ENCODE assay signal across 10 mouse cellular contexts in genomic region chr14:57057204-57057562, GRCm38 (mm10). TPM values are rescaled to one million over a fixed set of nuclear protein-coding genes. Genes with fewer than 3 reads are reported as not detected.
DNase-seq lines count a peak whose midpoint lies in the region; ATAC-seq and TF ChIP-seq lines count a peak whose summit lies in the region.
"Had no signal": no experiment of that assay in that cellular context is flagged by ENCODE, and none has a peak within 500 bp of the region (broad histone marks: within the 10 kb centered on the region; RNA-seq: fewer than 3 reads in every experiment).

No protein-coding gene starts in this region.

- peak overlapping the region; percentile 78 for H3K9ac ChIP-seq in heart, embryonic 16.5 days (ENCODE audit: low read length)
- no peak overlapping the region for H3K9ac ChIP-seq in embryonic facial prominence, embryonic 11.5 days (replicated peaks; ENCODE audit: low read length)
- H3K9ac ChIP-seq in intestine, embryonic 14.5 days (ENCODE audit: low read length): no peak overlapping the region

- ATAC-seq in heart, embryonic 16.5 days (replicated peaks; ENCODE audit: extremely low read depth, insufficient read depth, low FRiP score): no peak; the same call in 1 of the 2 replicates
- ATAC-seq in embryonic facial prominence, embryonic 11.5 days (replicated peaks; ENCODE audit: insufficient number of reproducible peaks, low FRiP score, low TSS enrichment, low read depth): no peak
- no peak for ATAC-seq in intestine, embryonic 14.5 days (replicated peaks; ENCODE audit: low FRiP score, low TSS enrichment, low read depth)
- ATAC-seq in CD4-positive, CD25-positive, alpha-beta regulatory T cell, adult 4 months: no peak

- no peaks in the 10 kb centered on the region for H3K36me3 ChIP-seq in heart, embryonic 16.5 days (ENCODE audit: control insufficient read depth, insufficient read depth)
- no peaks in the 10 kb centered on the region for H3K36me3 ChIP-seq in embryonic facial prominence, embryonic 11.5 days (replicated peaks; ENCODE audit: control insufficient read depth, insufficient read depth, low read depth, low read length)
- no peaks in the 10 kb centered on the region for H3K36me3 ChIP-seq in intestine, embryonic 14.5 days (ENCODE audit: control insufficient read depth, insufficient read depth, low read length)
- H3K36me3 ChIP-seq in myocyte (ENCODE audit: control insufficient read depth, insufficient read depth): no peaks in the 10 kb centered on the region

- intact Hi-C loops in heart, postnatal 36 days (cut with DNase I): no loop called here

- no peak for TF ChIP-seq POLR2A in myocyte (IDR thresholded peaks at IDR 0.05; ENCODE audit: insufficient read length, low read depth)

- peaks cover 22% of the 10 kb centered on the region for H3K27me3 ChIP-seq in heart, embryonic 16.5 days (ENCODE audit: control insufficient read depth, insufficient read depth, low read length)
- H3K27me3 ChIP-seq in embryonic facial prominence, embryonic 11.5 days (ENCODE audit: control insufficient read depth, insufficient read depth, low read length): peaks cover 24% of the 10 kb centered on the region
- H3K27me3 ChIP-seq in intestine, embryonic 14.5 days (replicated peaks; ENCODE audit: control insufficient read depth, insufficient read depth, low read length): peaks cover 56% of the 10 kb centered on the region
- peaks cover 25% of the 10 kb centered on the region for H3K27me3 ChIP-seq in myocyte (ENCODE audit: control insufficient read depth, insufficient read depth, insufficient read length)
- H3K27me3 ChIP-seq: CH12.LX had no signal

- H3K27ac ChIP-seq in heart, embryonic 16.5 days (ENCODE audit: low read length): peak overlapping the region; percentile 75
- H3K27ac ChIP-seq in embryonic facial prominence, embryonic 11.5 days (replicated peaks; ENCODE audit: low read depth, low read length): no peak overlapping the region
- H3K27ac ChIP-seq in intestine, embryonic 14.5 days (ENCODE audit: low read depth): no peak overlapping the region

- 5% methylated on average over 19 of the region's 19 CpGs for WGBS in heart, embryonic 16.5 days
- 4% methylated on average over 19 of the region's 19 CpGs for WGBS in embryonic facial prominence, embryonic 11.5 days
- 2% methylated on average over 19 of the region's 19 CpGs for WGBS in intestine, embryonic 14.5 days

- no peak overlapping the region for H3ac ChIP-seq in myocyte (ENCODE audit: control insufficient read depth, insufficient read length)

- H3K4me1 ChIP-seq in heart, embryonic 16.5 days (ENCODE audit: control insufficient read depth, insufficient read depth, low read length): peaks cover 6% of the 10 kb centered on the region
- H3K4me1 ChIP-seq in embryonic facial prominence, embryonic 11.5 days (ENCODE audit: control insufficient read depth, insufficient read depth, low read length): no peaks in the 10 kb centered on the region; the same call in 1 of the 2 replicates
- H3K4me1 ChIP-seq in intestine, embryonic 14.5 days (replicated peaks; ENCODE audit: control insufficient read depth, insufficient read depth, low read length): no peaks in the 10 kb centered on the region

- no peaks in the 10 kb centered on the region for H3K79me2 ChIP-seq in myocyte (ENCODE audit: control insufficient read depth, insufficient read depth)

- H3K4me2 ChIP-seq in heart, embryonic 16.5 days (ENCODE audit: low read depth, low read length): peak overlapping the region; percentile 65
- H3K4me2 ChIP-seq in embryonic facial prominence, embryonic 11.5 days (ENCODE audit: low read depth, low read length): peak overlapping the region; percentile 91
- peak overlapping the region; percentile 92 for H3K4me2 ChIP-seq in intestine, embryonic 14.5 days (ENCODE audit: low read length)
- peak overlapping the region; percentile 56 for H3K4me2 ChIP-seq in myocyte (ENCODE audit: low read depth)

- H3K4me3 ChIP-seq in heart, embryonic 16.5 days (ENCODE audit: low read length): peak overlapping the region; percentile 61
- H3K4me3 ChIP-seq in embryonic facial prominence, embryonic 11.5 days (ENCODE audit: low read depth, low read length): peak overlapping the region; percentile 48
- peak overlapping the region; percentile 47 for H3K4me3 ChIP-seq in intestine, embryonic 14.5 days (ENCODE audit: low read depth, low read length)
- no peak overlapping the region for H3K4me3 ChIP-seq in myocyte

- no peaks in the 10 kb centered on the region for H3K9me3 ChIP-seq in heart, embryonic 16.5 days (replicated peaks; ENCODE audit: control insufficient read depth, low read length)
- no peaks in the 10 kb centered on the region for H3K9me3 ChIP-seq in embryonic facial prominence, embryonic 11.5 days (replicated peaks; ENCODE audit: control insufficient read depth, low read length)
- H3K9me3 ChIP-seq in intestine, embryonic 14.5 days (ENCODE audit: control insufficient read depth, low read length): no peaks in the 10 kb centered on the region

- no peak for DNase-seq in heart, postnatal 36 days
- no peak for DNase-seq in embryonic facial prominence, embryonic 11.5 days (ENCODE audit: low spot score)
- DNase-seq in intestine, embryonic 14.5 days (ENCODE audit: low spot score): peak; percentile 58
- DNase-seq in adrenal gland, postnatal 14 days: no peak
- no peak for DNase-seq in urinary bladder, postnatal 25 days (ENCODE audit: low spot score)
- DNase-seq: kidney, adult 8-10 months had no signal

TF ChIP-seq in myocyte, 11 proteins besides CTCF, POLR2A, EP300 and RAD21:
- TF ChIP-seq TCF3 (IDR thresholded peaks at IDR 0.05; ENCODE audit: insufficient read length, low read depth) (no peak), USF1 (IDR thresholded peaks at IDR 0.05; ENCODE audit: low read depth) (no peak), E2F4 (IDR thresholded peaks at IDR 0.05; ENCODE audit: insufficient read depth) (no peak)
TF ChIP-seq in myocyte: peak in this region for 0.

RNA-seq across cellular contexts. Expression of gene Gja3, which starts 0.7 kb away (rescaled TPM):
- polyA plus RNA-seq in heart, embryonic 16.5 days (2015; fragmentation: Nextera tagmentation; extraction: Ambion mirVana): 56.9 and 57.0 TPM in 2 replicates
- total RNA-seq in heart, postnatal 36 days (2021): 10 to 100 TPM; 14.8 to 18.4 TPM
- polyA plus RNA-seq in embryonic facial prominence, embryonic 11.5 days (2014; fragmentation: Nextera tagmentation; extraction: Ambion mirVana): 0.34 and 3.1 TPM in 2 replicates
- polyA plus RNA-seq in intestine, embryonic 14.5 days (2014; fragmentation: Nextera tagmentation; extraction: Ambion mirVana): 0.16 and 0.23 TPM in 2 replicates
- polyA plus RNA-seq in myocyte (2012; fragmentation: generic; extraction: Trizol): 1.1 TPM
- total RNA-seq in adrenal gland, postnatal 14 days (2021): not detected in 2 replicates
- polyA plus RNA-seq in CD4-positive, CD25-positive, alpha-beta regulatory T cell, adult 4 months (2017; shearing (Covaris generic)): not detected
- total RNA-seq: CH12.LX had no signal

RNA-seq across cellular contexts. Expression of gene Gjb2, which starts 47.3 kb away (rescaled TPM):
- 0.28 and 0.31 TPM in 2 replicates for polyA plus RNA-seq in heart, embryonic 16.5 days (2015; fragmentation: Nextera tagmentation; extraction: Ambion mirVana)
- not detected for total RNA-seq in heart, postnatal 36 days (2021)
- 25.0 and 28.7 TPM in 2 replicates for polyA plus RNA-seq in embryonic facial prominence, embryonic 11.5 days (2014; fragmentation: Nextera tagmentation; extraction: Ambion mirVana)
- 2.2 and 3.7 TPM in 2 replicates for polyA plus RNA-seq in intestine, embryonic 14.5 days (2014; fragmentation: Nextera tagmentation; extraction: Ambion mirVana)
- polyA plus RNA-seq in myocyte (2012; fragmentation: generic; extraction: Trizol): not detected
- total RNA-seq in adrenal gland, postnatal 14 days (2021): 3.2 and 18.4 TPM in 2 replicates
- 1 to 10 TPM; 5.2 to 6.0 TPM for polyA plus RNA-seq in CD4-positive, CD25-positive, alpha-beta regulatory T cell, adult 4 months (2017; shearing (Covaris generic))
- total RNA-seq: CH12.LX had no signal

RNA-seq across cellular contexts. Expression of gene Gm4491, which starts 58.5 kb away (rescaled TPM):
- not detected in 2 replicates for polyA plus RNA-seq in heart, embryonic 16.5 days (2015; fragmentation: Nextera tagmentation; extraction: Ambion mirVana)
- not detected for total RNA-seq in heart, postnatal 36 days (2021)
- polyA plus RNA-seq in embryonic facial prominence, embryonic 11.5 days (2014; fragmentation: Nextera tagmentation; extraction: Ambion mirVana): not detected in 2 replicates
- polyA plus RNA-seq in intestine, embryonic 14.5 days (2014; fragmentation: Nextera tagmentation; extraction: Ambion mirVana): not detected in 2 replicates
- not detected for polyA plus RNA-seq in myocyte (2012; fragmentation: generic; extraction: Trizol)
- total RNA-seq in adrenal gland, postnatal 14 days (2021): not detected in 2 replicates
- under 1 TPM in 1 of 2 experiments, not detected in 1; 0.28 TPM for polyA plus RNA-seq in CD4-positive, CD25-positive, alpha-beta regulatory T cell, adult 4 months (2017; shearing (Covaris generic))
- total RNA-seq: CH12.LX had no signal

Comparison
In these comparisons a context has a peak if more than half of its experiments do, and no peak if none do; other contexts are left out.
1. RNA of gene Gja3, which starts 0.7 kb away (polyA plus RNA-seq): 56.9 to 57.0 TPM in heart, embryonic 16.5 days; 1.1 TPM in myocyte (single experiment), 0.34 to 3.1 TPM in embryonic facial prominence, embryonic 11.5 days, 0.16 to 0.23 TPM in intestine, embryonic 14.5 days and not detected in CD4-positive, CD25-positive, alpha-beta regulatory T cell, adult 4 months; every median in the first group is over 10 times any median in the second.
2. Peak in every context shown above with its lines, with median percentiles within 50 percentile points of each other: H3K4me2 ChIP-seq.